Mouse (Mus musculus) thymus, adult 2 months (tissue): ENCODE data around the gene Cd151. TPM values are rescaled to one million over a fixed set of nuclear protein-coding genes. Genes with fewer than 3 reads are reported as not detected.

Experiments used
- DNase-seq: peaks from one replicate; pipeline ENCODE4 v3.0.0; 2021
- H3K27ac ChIP-seq: fragments of 200-500 bp; 2 replicates; pipeline ENCODE4 v1.5.1; 2012; ENCODE audit warnings: low read length, control low read depth; ENCODE audit not compliant: control insufficient read depth, insufficient read depth
- H3K27me3 ChIP-seq: fragments of 200-500 bp; 2 replicates; pipeline ENCODE4 v1.6.1; 2012; ENCODE audit warnings: mild to moderate bottlenecking, low read length, moderate library complexity, mixed read lengths; ENCODE audit not compliant: control insufficient read depth, insufficient read depth
- H3K36me3 ChIP-seq: fragments of 200-500 bp; 2 replicates; pipeline ENCODE4 v1.6.1; 2012; ENCODE audit warnings: mild to moderate bottlenecking, low read length, moderate library complexity; ENCODE audit not compliant: control insufficient read depth, insufficient read depth
- H3K4me1 ChIP-seq: fragments of 200-500 bp; replicated peaks from 2 replicates; pipeline ENCODE4 v1.6.1; 2012; ENCODE audit warnings: low read length; ENCODE audit not compliant: control insufficient read depth, insufficient read depth
- H3K4me3 ChIP-seq: fragments of 200-500 bp; 2 replicates; pipeline ENCODE4 v1.5.1; 2012; ENCODE audit warnings: mild to moderate bottlenecking, low read length, control low read depth, moderate library complexity; ENCODE audit not compliant: control insufficient read depth, insufficient read depth
- CTCF ChIP-seq: fragments of 200-500 bp; IDR thresholded peaks from 2 replicates; pipeline ENCODE4 v1.5.1; 2012; ENCODE audit warnings: mild to moderate bottlenecking, control low read depth, low read length, moderate library complexity, borderline replicate concordance; ENCODE audit not compliant: control insufficient read depth, poor library complexity, insufficient read depth; ENCODE audit errors: extremely low read depth
- POLR2A ChIP-seq: fragments of 200-500 bp; IDR thresholded peaks from 2 replicates; pipeline ENCODE4 v1.6.1; 2012; ENCODE audit warnings: mild to moderate bottlenecking, low read length, control low read depth, moderate library complexity; ENCODE audit not compliant: control insufficient read depth, poor library complexity, insufficient read depth; ENCODE audit errors: extremely low read depth
- WGBS: fragments of 180-500 bp; shearing (Covaris S2); methylation state at CpG from one replicate; pipeline ENCODE4 v1.1.7; 2018; 5-methylcytosine and 5-hydroxymethylcytosine counted together
- polyA plus RNA-seq: library from polyadenylated mRNA; depleted of rRNA; stranded (reverse); fragments of >200 nt; gene quantifications from 2 replicates; pipeline ENCODE4 v1.2.3, GENCODE M21; 2012; rRNA removed

Cd151 gene
- polyA plus RNA-seq, 1 experiment = 186 TPM

GRCm38 (mm10) chr7:141518926-141519325 lies 51.7 kb downstream of the Cd151 start:
- no peak overlapping the region for H3K27ac ChIP-seq
- no peak for DNase-seq
- H3K27me3 ChIP-seq = no peaks in the 10 kb centered on the region
- no peaks in the 10 kb centered on the region for H3K4me1 ChIP-seq
- WGBS = 89% methylated on average over 3 of the region's 3 CpGs
- TF ChIP-seq CTCF (no peak), POLR2A (no peak)
- H3K4me3 ChIP-seq = no peak overlapping the region
- no peaks in the 10 kb centered on the region for H3K36me3 ChIP-seq

GRCm38 (mm10) chr7:141519795-141520194 lies 52.6 kb downstream of the Cd151 start:
- Histone ChIP-seq H3K4me1 (no peaks in the 10 kb centered on the region), H3K36me3 (no peaks in the 10 kb centered on the region), H3K4me3 (no peak overlapping the region), H3K27ac (no peak overlapping the region), H3K27me3 (no peaks in the 10 kb centered on the region)
- DNase-seq = no peak
- 91% methylated on average over 1 of the region's 1 CpGs for WGBS
- TF ChIP-seq CTCF (no peak), POLR2A (no peak)

Other genes with a start within 250 kb of the Cd151 start
- gene Phrf1, start 238.6 kb upstream of the Cd151 start, polyA plus RNA-seq = 64.1 and 80.2 TPM in 2 replicates
- gene Irf7, start 200.9 kb upstream of the Cd151 start, polyA plus RNA-seq = 219 and 278 TPM in 2 replicates
- gene Cdhr5, start 190.6 kb upstream of the Cd151 start, polyA plus RNA-seq = 2.2 and 2.7 TPM in 2 replicates
- gene Sct, start 188.3 kb upstream of the Cd151 start, polyA plus RNA-seq = 10.3 and 10.6 TPM in 2 replicates
- 0.18 and 0.47 TPM in 2 replicates for gene Drd4, start 175.4 kb upstream of the Cd151 start, polyA plus RNA-seq
- 34.9 and 40.2 TPM in 2 replicates for gene Deaf1, start 139.7 kb upstream of the Cd151 start, polyA plus RNA-seq
- 78.1 and 81.8 TPM in 2 replicates for gene Tmem80, start 139.7 kb upstream of the Cd151 start, polyA plus RNA-seq
- gene Eps8l2, start 128.5 kb upstream of the Cd151 start, polyA plus RNA-seq = 20.2 and 25.4 TPM in 2 replicates
- 216 and 235 TPM in 2 replicates for gene Taldo1, start 75.2 kb upstream of the Cd151 start, polyA plus RNA-seq
- gene Gatd1, start 53.3 kb upstream of the Cd151 start, polyA plus RNA-seq = 98.1 and 104 TPM in 2 replicates
- 0.43 and 0.63 TPM in 2 replicates for gene Cend1, start 37.9 kb upstream of the Cd151 start, polyA plus RNA-seq
- 114 and 128 TPM in 2 replicates for gene Slc25a22, start 29.5 kb upstream of the Cd151 start, polyA plus RNA-seq
- gene Pidd1, start 23.4 kb upstream of the Cd151 start, polyA plus RNA-seq = 109 and 133 TPM in 2 replicates
- gene Rplp2, start 20.0 kb upstream of the Cd151 start, polyA plus RNA-seq = 674 and 750 TPM in 2 replicates
- 256 and 296 TPM in 2 replicates for gene Pnpla2, start 12.2 kb upstream of the Cd151 start, polyA plus RNA-seq
- gene Cracr2b, start 6.3 kb upstream of the Cd151 start, polyA plus RNA-seq = 10.0 and 14.9 TPM in 2 replicates
- gene Polr2l, start 7.7 kb downstream of the Cd151 start, polyA plus RNA-seq = 31.1 and 39.3 TPM in 2 replicates
- gene Tspan4, start 7.8 kb downstream of the Cd151 start, polyA plus RNA-seq = 36.9 and 45.1 TPM in 2 replicates
- 26.5 and 36.8 TPM in 2 replicates for gene Chid1, start 72.5 kb downstream of the Cd151 start, polyA plus RNA-seq
- gene Ap2a2, start 94.8 kb downstream of the Cd151 start, polyA plus RNA-seq = 40.9 and 45.7 TPM in 2 replicates
- 0.16 and 0.17 TPM in 2 replicates for gene Muc6, start 187.9 kb downstream of the Cd151 start, polyA plus RNA-seq
- 1.2 and 1.4 TPM in 2 replicates for gene Muc2, start 222.9 kb downstream of the Cd151 start, polyA plus RNA-seq